Mouse (Mus musculus): ENCODE data around the gene Rpl10a. TPM values are rescaled to one million over a fixed set of nuclear protein-coding genes. Genes with fewer than 3 reads are reported as not detected.
"Not testable (repeated sequence)": the region's sequence is repeated elsewhere in the genome, so short reads cannot be mapped to it uniquely, and the experiment has no call there.

Gene Rpl10a
- polyA plus RNA-seq, 1 experiment: 618 TPM

DNA sequence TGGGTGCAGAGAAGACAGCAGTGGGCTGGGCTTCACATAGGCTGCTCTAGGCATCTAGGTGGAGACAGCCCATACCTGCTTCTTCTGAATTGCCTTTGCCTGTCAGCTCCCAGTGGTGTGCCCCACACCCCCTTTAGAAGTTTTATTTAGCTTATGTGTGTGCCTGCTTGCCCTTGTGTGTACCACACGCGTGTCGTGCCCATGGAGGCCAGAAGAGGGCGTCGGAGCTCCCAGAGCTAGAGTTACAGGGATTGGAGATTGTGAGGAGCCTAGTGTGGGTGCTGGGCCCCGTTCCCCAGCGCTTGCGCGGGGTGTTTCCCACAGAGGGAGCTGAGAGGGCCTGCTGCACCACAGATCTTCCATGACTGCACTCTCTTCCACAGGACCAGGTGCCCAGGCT lies 11.8 kb upstream of the Rpl10a start:
- H3K27ac ChIP-seq (ENCODE audit: insufficient read depth, low read depth, low read length): no peak overlapping the region
- TF ChIP-seq CTCF (IDR thresholded peaks at IDR 0.05; ENCODE audit: low read depth, low read length) (no peak), POLR2A (IDR thresholded peaks at IDR 0.05; ENCODE audit: borderline replicate concordance, low read depth, low read length) (no peak)
- H3K4me1 ChIP-seq (ENCODE audit: control insufficient read depth, insufficient read depth, low read length): peaks cover 2% of the 10 kb centered on the region
- no peak overlapping the region for H3K4me3 ChIP-seq (ENCODE audit: insufficient read depth, low read length)

DNA sequence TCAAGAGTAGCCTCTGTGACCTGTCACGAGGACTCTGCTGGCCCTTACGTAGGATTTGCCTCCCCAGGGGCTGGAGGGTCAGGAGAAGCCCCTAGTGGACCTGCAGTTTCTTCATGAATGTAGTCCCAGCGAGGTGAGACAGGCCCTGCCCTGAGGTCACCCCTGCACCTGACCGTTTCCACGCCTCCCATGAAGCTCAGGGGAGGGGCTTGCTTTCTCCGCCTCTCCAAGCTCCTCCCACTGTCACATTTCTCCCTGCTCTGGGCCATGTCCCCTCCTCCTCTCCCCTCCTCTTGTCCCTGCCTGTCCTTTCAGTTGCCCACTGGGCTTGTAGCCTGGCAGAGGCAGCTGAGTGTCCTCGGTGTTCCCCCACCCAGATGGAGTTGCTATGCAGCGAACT lies 11.2 kb upstream of the Rpl10a start:
- TF ChIP-seq POLR2A (IDR thresholded peaks at IDR 0.05; ENCODE audit: borderline replicate concordance, low read depth, low read length) (no peak), CTCF (IDR thresholded peaks at IDR 0.05; ENCODE audit: low read depth, low read length) (no peak)
- no peak overlapping the region for H3K27ac ChIP-seq (ENCODE audit: insufficient read depth, low read depth, low read length)
- H3K4me1 ChIP-seq (ENCODE audit: control insufficient read depth, insufficient read depth, low read length): peaks cover 2% of the 10 kb centered on the region
- H3K4me3 ChIP-seq (ENCODE audit: insufficient read depth, low read length): no peak overlapping the region

DNA sequence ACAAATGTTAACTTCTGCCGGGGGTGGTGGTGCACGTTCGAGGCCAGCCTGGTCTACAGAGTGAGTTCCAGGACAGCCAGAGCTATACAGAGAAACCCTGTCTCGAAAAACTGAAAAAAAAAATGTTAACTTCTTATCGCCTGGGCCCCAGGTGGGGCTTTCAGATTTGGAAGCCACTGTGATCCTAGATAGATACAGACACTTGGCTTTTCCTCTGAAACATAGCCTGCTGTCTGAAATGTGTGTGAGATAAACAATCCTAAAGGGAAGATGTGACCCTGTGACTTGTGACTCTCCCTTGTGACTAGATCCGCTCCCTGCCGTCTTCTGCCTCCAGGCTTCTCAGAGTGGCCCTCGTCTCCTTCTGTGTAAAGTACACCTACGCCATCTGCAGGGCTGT lies 10.5 kb upstream of the Rpl10a start:
- peaks cover 2% of the 10 kb centered on the region for H3K4me1 ChIP-seq (ENCODE audit: control insufficient read depth, insufficient read depth, low read length)
- H3K27ac ChIP-seq (ENCODE audit: insufficient read depth, low read depth, low read length): no peak overlapping the region
- TF ChIP-seq POLR2A (IDR thresholded peaks at IDR 0.05; ENCODE audit: borderline replicate concordance, low read depth, low read length): no peak
- TF ChIP-seq CTCF (IDR thresholded peaks at IDR 0.05; ENCODE audit: low read depth, low read length): no peak
- H3K4me3 ChIP-seq (ENCODE audit: insufficient read depth, low read length): no peak overlapping the region

DNA sequence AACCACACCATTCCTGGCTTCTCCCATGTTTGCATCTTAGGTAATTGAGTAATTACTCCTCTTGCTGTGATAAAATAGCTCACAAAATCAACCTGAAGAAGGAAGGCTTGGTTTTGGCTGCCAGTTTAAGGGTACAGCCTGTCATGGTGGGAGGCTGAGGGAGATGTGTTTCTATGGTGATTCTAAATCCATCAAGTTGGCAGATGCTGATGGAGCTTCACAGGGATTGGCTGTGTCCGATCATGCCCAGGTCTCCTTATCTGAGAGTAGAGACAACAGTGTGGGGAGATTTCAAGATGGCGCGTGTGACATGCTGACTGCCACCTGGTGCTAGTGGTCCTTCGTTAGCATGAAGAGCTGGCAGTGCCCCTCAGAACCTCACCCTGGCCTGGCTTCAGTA lies 6.6 kb upstream of the Rpl10a start:
- Histone ChIP-seq H3K27ac (ENCODE audit: insufficient read depth, low read depth, low read length) (no peak overlapping the region), H3K4me3 (ENCODE audit: insufficient read depth, low read length) (no peak overlapping the region), H3K4me1 (ENCODE audit: control insufficient read depth, insufficient read depth, low read length) (peaks cover 3% of the 10 kb centered on the region)
- no peak for TF ChIP-seq CTCF (IDR thresholded peaks at IDR 0.05; ENCODE audit: low read depth, low read length)
- TF ChIP-seq POLR2A (IDR thresholded peaks at IDR 0.05; ENCODE audit: borderline replicate concordance, low read depth, low read length): no peak

DNA sequence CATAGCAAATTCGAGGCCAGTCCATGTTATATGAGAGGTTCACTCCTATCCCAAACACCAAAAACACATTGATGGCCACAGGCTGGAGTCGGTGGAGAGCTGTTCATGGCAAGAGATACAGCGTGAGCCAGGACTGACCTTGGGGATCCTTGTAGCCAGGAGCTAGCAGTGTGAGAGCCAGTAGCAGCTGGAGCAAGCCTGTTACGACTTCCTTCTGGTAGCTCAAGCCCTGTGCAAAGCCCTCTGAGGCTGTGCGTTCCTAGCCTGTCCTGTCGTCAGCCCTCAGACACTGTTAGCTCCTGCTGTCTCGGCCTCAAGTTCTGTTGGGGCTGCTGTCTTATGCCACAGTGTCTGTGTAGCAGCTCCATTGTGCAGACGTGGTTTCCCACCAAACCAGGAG lies 4.5 kb upstream of the Rpl10a start:
- no peak overlapping the region for H3K4me3 ChIP-seq (ENCODE audit: insufficient read depth, low read length)
- no peak for TF ChIP-seq CTCF (IDR thresholded peaks at IDR 0.05; ENCODE audit: low read depth, low read length)
- TF ChIP-seq POLR2A (IDR thresholded peaks at IDR 0.05; ENCODE audit: borderline replicate concordance, low read depth, low read length): no peak

DNA sequence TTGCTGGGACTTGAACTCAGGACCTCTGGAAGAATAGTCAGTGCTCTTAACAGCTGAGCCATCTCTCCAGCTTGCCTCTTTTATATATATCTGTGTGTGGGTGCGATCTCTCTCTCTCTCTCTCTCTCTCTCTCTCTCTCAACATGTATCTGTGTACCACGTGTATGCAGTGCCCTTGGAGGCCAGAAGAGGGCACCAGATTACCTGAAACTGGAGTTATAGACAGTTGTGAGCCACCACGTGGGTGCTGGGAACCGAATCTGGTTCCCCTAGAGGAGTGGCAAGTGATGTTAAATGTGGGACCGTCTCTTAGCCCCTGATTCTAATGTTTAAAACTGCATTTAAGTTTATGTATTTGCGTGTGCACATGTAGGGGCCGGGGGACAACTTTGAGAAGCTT lies 3.9 kb upstream of the Rpl10a start:
- not testable (repeated sequence) for H3K4me3 ChIP-seq (ENCODE audit: insufficient read depth, low read length); H3K27ac ChIP-seq (ENCODE audit: insufficient read depth, low read depth, low read length)
- H3K4me1 ChIP-seq (ENCODE audit: control insufficient read depth, insufficient read depth, low read length): peaks cover 15% of the 10 kb centered on the region

More for the DNA sequence above, 4.5 kb upstream of the Rpl10a start:
- H3K27ac ChIP-seq (ENCODE audit: insufficient read depth, low read depth, low read length): no peak overlapping the region
- H3K4me1 ChIP-seq (ENCODE audit: control insufficient read depth, insufficient read depth, low read length): peaks cover 15% of the 10 kb centered on the region

DNA sequence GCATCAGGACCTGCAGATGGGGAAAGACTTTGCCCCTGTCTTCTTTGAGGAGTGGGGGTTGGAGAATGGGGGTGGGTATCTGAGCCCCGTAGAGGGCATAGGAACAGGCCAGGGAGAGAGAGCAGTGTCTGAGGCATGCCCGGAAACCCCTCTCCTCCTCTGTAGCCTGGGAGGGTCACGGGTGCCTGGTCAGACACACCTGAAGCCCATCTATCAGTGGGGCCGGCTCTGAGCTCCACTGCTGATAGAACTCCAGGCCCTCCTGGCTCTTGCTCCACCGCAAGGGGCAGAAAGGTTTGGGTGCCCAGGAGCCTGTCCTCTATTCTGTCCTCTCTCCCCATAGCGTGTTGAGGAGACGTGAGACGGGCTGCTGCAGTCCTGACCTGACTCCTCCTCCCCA lies 2.5 kb upstream of the Rpl10a start:
- Histone ChIP-seq H3K27ac (ENCODE audit: insufficient read depth, low read depth, low read length) (no peak overlapping the region), H3K4me1 (ENCODE audit: control insufficient read depth, insufficient read depth, low read length) (peaks cover 15% of the 10 kb centered on the region), H3K4me3 (ENCODE audit: insufficient read depth, low read length) (no peak overlapping the region)
- TF ChIP-seq POLR2A (IDR thresholded peaks at IDR 0.05; ENCODE audit: borderline replicate concordance, low read depth, low read length) (no peak), CTCF (IDR thresholded peaks at IDR 0.05; ENCODE audit: low read depth, low read length) (no peak)

DNA sequence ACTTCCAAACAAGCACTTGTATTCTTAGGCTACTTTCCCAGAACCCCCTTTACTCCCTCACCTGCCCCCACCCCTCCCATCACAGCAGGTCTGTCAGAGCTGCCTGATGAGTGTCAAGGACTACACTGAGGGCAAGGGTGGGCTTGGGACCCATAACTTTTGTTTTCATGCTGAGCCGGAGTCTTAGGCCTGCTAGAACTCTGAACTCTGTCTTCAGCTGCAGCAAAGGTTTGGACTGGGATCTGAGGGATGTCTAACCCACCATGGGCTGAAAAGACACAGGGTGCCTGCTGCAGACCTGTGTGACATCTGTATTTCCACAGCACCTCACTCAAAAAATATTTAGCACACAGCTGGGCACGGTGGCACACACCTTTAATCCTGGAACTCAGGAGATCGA lies 1.3 kb upstream of the Rpl10a start:
- TF ChIP-seq POLR2A (IDR thresholded peaks at IDR 0.05; ENCODE audit: borderline replicate concordance, low read depth, low read length): no peak
- no peak for TF ChIP-seq CTCF (IDR thresholded peaks at IDR 0.05; ENCODE audit: low read depth, low read length)

DNA sequence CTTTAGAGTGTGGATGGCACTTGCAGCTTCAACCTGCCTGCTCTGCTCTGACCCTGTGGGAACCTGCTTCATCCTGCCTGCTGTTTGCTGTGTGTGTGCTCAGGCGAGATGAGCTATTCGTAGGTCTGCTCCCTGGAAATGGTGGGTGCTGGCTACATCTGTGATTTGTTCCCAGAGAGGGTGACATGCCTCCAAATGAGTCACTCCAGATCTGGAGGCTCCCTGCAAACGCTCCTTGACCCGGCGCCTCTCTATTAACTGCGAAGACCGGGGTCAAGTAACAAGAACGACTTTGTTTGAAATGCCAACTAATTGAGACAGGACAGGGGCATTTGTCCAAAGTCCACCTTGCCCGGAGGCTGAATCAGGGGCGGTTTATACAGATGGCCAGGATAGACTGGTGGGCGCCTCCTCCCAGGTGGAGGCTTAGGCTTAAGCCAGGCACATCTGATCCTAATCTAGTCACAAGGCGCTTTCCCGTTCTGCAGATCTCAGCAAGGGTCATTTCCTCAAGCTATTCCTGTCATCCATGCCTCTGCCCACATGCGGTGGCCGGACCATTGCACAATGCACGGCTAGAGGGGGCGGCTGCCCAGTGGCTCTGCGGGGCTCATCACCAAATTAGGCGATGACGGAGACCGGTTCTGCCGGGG lies 472 bp upstream of the Rpl10a start:
- TF ChIP-seq POLR2A (IDR thresholded peaks at IDR 0.05; ENCODE audit: borderline replicate concordance, low read depth, low read length) (no peak), CTCF (IDR thresholded peaks at IDR 0.05; ENCODE audit: low read depth, low read length) (no peak)
- H3K4me1 ChIP-seq (ENCODE audit: control insufficient read depth, insufficient read depth, low read length): peaks cover 15% of the 10 kb centered on the region
- peak overlapping the region; percentile 94 for H3K4me3 ChIP-seq (ENCODE audit: insufficient read depth, low read length)

More for the DNA sequence above, 1.3 kb upstream of the Rpl10a start:
- H3K27ac ChIP-seq (ENCODE audit: insufficient read depth, low read depth, low read length): peak overlapping the region; percentile 99
- peaks cover 15% of the 10 kb centered on the region for H3K4me1 ChIP-seq (ENCODE audit: control insufficient read depth, insufficient read depth, low read length)
- no peak overlapping the region for H3K4me3 ChIP-seq (ENCODE audit: insufficient read depth, low read length)

DNA sequence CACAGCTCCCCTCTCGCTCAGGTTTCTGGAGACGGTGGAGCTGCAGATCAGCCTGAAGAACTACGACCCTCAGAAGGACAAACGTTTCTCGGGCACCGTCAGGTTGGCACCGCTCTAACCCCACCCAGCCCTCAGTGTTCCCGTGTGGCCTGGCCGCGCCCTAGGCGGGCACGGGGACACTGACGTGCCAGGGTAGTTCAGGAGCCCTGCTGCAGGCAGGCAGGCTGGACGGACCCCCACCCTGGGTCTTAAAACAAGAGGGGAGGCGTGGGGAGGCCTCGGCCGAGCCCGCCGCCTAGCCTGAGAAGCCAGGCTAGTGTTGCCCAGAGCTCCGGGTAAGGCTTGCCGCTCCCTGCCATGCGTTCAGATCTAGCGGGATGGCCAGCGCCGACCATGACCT lies 675 bp downstream of the Rpl10a start:
- TF ChIP-seq POLR2A (IDR thresholded peaks at IDR 0.05; ENCODE audit: borderline replicate concordance, low read depth, low read length) (no peak), CTCF (IDR thresholded peaks at IDR 0.05; ENCODE audit: low read depth, low read length) (no peak)
- Histone ChIP-seq H3K4me3 (ENCODE audit: insufficient read depth, low read length) (peak overlapping the region; percentile 94), H3K27ac (ENCODE audit: insufficient read depth, low read depth, low read length) (peak overlapping the region; percentile 99), H3K4me1 (ENCODE audit: control insufficient read depth, insufficient read depth, low read length) (peaks cover 15% of the 10 kb centered on the region)

More for the DNA sequence above, 472 bp upstream of the Rpl10a start:
- peak overlapping the region; percentile 99 for H3K27ac ChIP-seq (ENCODE audit: insufficient read depth, low read depth, low read length)
